Mouse (Mus musculus): ENCODE results near the gene Calhm1. TPM values are rescaled to one million over a fixed set of nuclear protein-coding genes. Genes with fewer than 3 reads are reported as not detected.

Calhm1 gene
- polyA plus RNA-seq (2012; ENCODE audit: low replicate concordance), result not detected in 2 replicates

DNA sequence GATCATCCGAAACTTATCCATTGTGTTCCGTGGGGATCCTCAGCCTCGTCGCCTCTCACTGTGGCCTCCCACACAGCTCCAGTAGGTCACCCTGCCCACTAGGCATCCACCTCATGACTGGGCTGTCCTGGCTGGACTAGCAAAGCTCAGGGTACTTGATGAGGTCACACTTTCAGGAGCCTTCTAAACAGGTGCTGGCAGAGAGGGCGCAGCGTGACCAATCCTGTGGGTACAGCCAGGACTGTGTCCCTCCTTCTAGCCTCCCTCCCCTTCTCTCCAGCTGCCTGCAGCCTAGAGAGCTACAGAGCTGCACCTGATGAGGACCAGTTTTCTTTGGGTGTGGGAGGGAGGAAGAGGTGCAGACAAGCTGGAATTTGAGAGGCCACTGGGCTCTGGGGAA is at the start of gene Calhm1:
Gene Calhm1 (minus strand): TSS at position 101 of the 400 bp plus-strand sequence.

DNA sequence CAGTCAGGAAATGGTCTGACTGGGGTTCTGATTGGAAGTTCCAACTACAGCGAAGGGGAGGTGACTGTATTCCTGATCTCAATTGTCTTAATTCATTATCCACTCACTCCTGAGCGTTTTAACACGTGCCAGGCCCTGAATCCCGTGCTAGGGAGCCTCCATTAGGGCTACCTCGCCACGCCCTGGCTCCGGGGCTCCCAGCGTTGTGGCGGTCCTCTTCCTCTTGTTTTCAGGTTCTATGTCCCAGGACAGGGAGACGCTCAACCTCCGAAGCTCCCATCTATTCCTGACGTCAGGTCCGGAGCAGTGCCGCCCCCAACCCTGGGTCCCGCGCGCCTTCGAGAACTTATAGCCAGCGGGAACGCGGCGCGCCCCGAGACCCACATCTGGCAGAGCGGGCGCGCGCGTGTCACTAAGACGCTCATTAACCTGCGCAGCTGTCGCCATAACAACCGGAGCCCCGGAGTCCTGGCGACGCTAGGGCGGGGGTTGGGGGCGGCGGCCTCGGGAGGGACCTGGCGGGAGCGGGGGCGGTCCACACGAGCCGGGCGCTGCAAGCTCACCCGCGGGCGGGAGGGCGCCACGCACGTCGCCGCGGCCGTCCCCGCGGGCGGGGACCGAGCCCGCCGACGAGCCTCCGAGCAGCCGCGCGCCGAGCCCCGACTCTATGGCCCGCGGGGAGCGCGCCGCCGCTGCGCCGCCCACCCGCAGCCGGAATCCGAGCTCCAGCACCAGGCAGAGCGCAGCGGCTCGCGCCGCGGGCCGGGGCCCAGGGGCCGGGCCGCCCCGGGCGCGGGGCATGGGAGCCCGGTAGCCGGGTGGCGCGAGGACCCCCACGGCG is 34.6 kb upstream of the Calhm1 start, which contains the start of gene Neurl1a:
Gene Neurl1a (plus strand): TSS at position 390 of the 841 bp plus-strand sequence.

DNA sequence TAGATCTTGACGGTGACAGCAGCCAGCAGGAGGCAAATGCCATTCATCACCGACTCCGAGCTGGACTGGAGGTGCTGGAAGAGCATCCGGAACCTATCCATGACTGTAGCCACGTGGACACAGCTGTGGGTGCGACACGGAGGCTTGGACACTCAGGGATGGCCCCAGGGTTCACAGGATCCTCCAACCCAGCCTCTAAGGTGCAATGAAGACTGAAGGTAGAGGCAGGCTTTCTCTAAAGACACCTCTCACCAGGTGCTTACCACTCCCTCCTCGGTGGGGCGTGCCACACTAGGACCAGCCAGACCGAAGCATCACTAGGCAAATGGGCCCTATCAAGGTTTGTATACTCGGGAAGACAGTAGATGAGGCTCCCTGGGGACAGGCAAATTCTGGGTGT is 13.6 kb upstream of the Calhm1 start, which contains the start of gene Calhm3:
Gene Calhm3 (minus strand): TSS at position 101 of the 400 bp plus-strand sequence.

GRCm38 (mm10) chr19:47137771-47138421 is 6.2 kb downstream of the Calhm1 start, which contains the start of gene Calhm2:
Gene Calhm2 (minus strand): TSS chr19:47138294.

Other genes with a start within 250 kb of the Calhm1 start
- 0.11 TPM in 1 of 2 replicates, not detected in the other for gene Ina, start 129.6 kb downstream of the Calhm1 start, polyA plus RNA-seq (2012; ENCODE audit: low replicate concordance)
- gene Nt5c2, start 129.1 kb downstream of the Calhm1 start, polyA plus RNA-seq (2012; ENCODE audit: low replicate concordance), result 2.5 and 8.1 TPM in 2 replicates
- gene Pcgf6, start 93.3 kb downstream of the Calhm1 start, polyA plus RNA-seq (2012; ENCODE audit: low replicate concordance), result 16.3 and 18.9 TPM in 2 replicates
- gene Taf5, start 76.5 kb downstream of the Calhm1 start, polyA plus RNA-seq (2012; ENCODE audit: low replicate concordance), result 9.9 and 10.6 TPM in 2 replicates
- gene Usmg5, start 53.6 kb downstream of the Calhm1 start, polyA plus RNA-seq (2012; ENCODE audit: low replicate concordance), result 3.3 and 8.6 TPM in 2 replicates
- 15.2 and 21.0 TPM in 2 replicates for gene Pdcd11, start 53.5 kb downstream of the Calhm1 start, polyA plus RNA-seq (2012; ENCODE audit: low replicate concordance)
- gene Calhm2, start 6.0 kb downstream of the Calhm1 start, polyA plus RNA-seq (2012; ENCODE audit: low replicate concordance), result 5.5 and 9.5 TPM in 2 replicates
- not detected in 2 replicates for gene Calhm3, start 13.5 kb upstream of the Calhm1 start, polyA plus RNA-seq (2012; ENCODE audit: low replicate concordance)
- gene Neurl1a, start 34.6 kb upstream of the Calhm1 start, polyA plus RNA-seq (2012; ENCODE audit: low replicate concordance), result 0.68 and 1.0 TPM in 2 replicates

Data from leukemia stem cell, adult 10-12 weeks (primary cell).